Mouse (Mus musculus) lung, embryonic 16.5 days (tissue): ENCODE measurements around the gene Pih1d2. TPM values are rescaled to one million over a fixed set of nuclear protein-coding genes. Genes with fewer than 3 reads are reported as not detected.

Experiments used
- ATAC-seq: fragments of 200-750 bp; cut with Nextera tagmentation; 2 replicates; pipeline ENCODE4 v1.8.0; 2017; ENCODE audit warnings: low read depth, mild to moderate bottlenecking, moderate library complexity
- H3K27ac ChIP-seq: fragments of 300-500 bp; sonication (generic); 2 replicates; pipeline ENCODE4 v1.5.1; 2014; ENCODE audit warnings: mild to moderate bottlenecking, control low read depth, low read length
- H3K27me3 ChIP-seq: fragments of 300-500 bp; sonication (generic); 2 replicates; pipeline ENCODE4 v1.6.1; 2014; ENCODE audit warnings: low read depth, low read length, mixed read lengths; ENCODE audit not compliant: control insufficient read depth, insufficient read depth
- H3K36me3 ChIP-seq: fragments of 300-500 bp; sonication (generic); 2 replicates; pipeline ENCODE4 v1.6.1; 2014; ENCODE audit warnings: low read length; ENCODE audit not compliant: control insufficient read depth, insufficient read depth
- H3K4me1 ChIP-seq: fragments of 300-500 bp; sonication (generic); replicated peaks from 2 replicates; pipeline ENCODE4 v1.6.1; 2014; ENCODE audit warnings: low read length, mixed read lengths; ENCODE audit not compliant: control insufficient read depth, insufficient read depth
- H3K4me2 ChIP-seq: fragments of 300-500 bp; sonication (generic); 2 replicates; pipeline ENCODE4 v1.6.1; 2014; ENCODE audit warnings: low read depth, low read length, control low read depth
- H3K4me3 ChIP-seq: fragments of 300-500 bp; sonication (generic); 2 replicates; pipeline ENCODE4 v1.5.1; 2014; ENCODE audit warnings: mild to moderate bottlenecking, low read length, control low read depth
- H3K9ac ChIP-seq: fragments of 300-500 bp; sonication (generic); 2 replicates; pipeline ENCODE4 v1.6.1; 2014; ENCODE audit warnings: low read length, control low read depth
- H3K9me3 ChIP-seq: fragments of 300-500 bp; sonication (generic); 2 replicates; pipeline ENCODE4 v1.6.1; 2016; ENCODE audit warnings: low read length; ENCODE audit not compliant: control insufficient read depth
- WGBS: fragments of 180-500 bp; shearing (Covaris S2); extraction: QIAGEN DNeasy Blood & Tissue Kit; methylation state at CpG from one replicate; pipeline ENCODE4 v1.1.7; 2014; 5-methylcytosine and 5-hydroxymethylcytosine counted together
- polyA plus RNA-seq: library from polyadenylated mRNA; unstranded; fragments of >200 nt; fragmentation: Nextera tagmentation; extraction: Ambion mirVana; gene quantifications from 2 replicates; pipeline ENCODE4 v1.2.1, GENCODE M21; 2015

The Pih1d2 gene
- polyA plus RNA-seq, 1 experiment from 2014 or later = 8.7 TPM

DNA sequence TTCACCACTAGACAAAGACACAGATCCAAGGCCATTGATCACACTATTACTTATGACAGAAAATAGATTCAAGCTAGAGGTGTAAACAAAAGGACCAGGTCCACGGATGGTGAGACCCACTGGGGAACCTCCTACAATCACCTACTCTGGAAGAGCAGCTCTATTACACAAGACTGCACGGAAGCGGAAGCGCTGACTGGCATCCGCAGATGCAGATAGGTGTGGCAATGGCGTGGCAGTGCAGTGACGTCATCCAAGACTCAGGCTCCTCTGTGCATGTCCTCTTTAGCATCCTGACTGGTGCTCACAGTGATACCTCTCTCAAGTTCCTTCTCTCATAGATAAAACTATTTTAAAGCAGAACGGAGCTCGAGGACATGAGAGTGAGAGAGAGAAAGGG, 24.2 kb upstream of the Pih1d2 start:
- Histone ChIP-seq H3K27ac (no peak overlapping the region), H3K4me3 (no peak overlapping the region), H3K27me3 (no peaks in the 10 kb centered on the region), H3K4me1 (no peaks in the 10 kb centered on the region), H3K36me3 (peaks cover 14% of the 10 kb centered on the region), H3K9me3 (no peaks in the 10 kb centered on the region), H3K4me2 (no peak overlapping the region), H3K9ac (no peak overlapping the region)
- 87% methylated on average over 9 of the region's 9 CpGs for WGBS
- ATAC-seq = no peak

DNA sequence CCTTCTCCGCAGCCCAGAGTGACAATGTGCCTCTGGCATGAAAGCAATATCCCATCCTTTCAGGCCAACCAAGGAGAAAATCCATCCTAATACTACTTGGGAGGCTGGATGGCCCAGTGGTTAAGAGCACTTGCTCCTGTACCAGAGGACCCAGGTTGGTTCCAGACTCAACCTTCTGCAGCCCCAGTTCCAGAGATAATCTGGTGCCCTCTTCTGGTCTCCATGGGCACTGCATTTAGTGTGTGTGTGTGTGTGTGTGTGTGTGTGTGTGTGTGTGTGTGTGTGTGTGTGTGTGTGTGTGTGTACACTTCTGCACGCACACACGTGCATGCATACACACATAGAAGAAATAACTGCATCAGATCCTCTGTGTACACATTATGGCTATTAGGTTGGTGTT, 23.6 kb upstream of the Pih1d2 start:
- Histone ChIP-seq H3K27ac (no peak overlapping the region), H3K4me3 (no peak overlapping the region), H3K9me3 (no peaks in the 10 kb centered on the region), H3K9ac (no peak overlapping the region), H3K4me2 (no peak overlapping the region), H3K36me3 (peaks cover 20% of the 10 kb centered on the region), H3K27me3 (no peaks in the 10 kb centered on the region), H3K4me1 (no peaks in the 10 kb centered on the region)
- WGBS = 79% methylated on average over 3 of the region's 3 CpGs
- no peak; the same call in 1 of the 2 replicates for ATAC-seq

DNA sequence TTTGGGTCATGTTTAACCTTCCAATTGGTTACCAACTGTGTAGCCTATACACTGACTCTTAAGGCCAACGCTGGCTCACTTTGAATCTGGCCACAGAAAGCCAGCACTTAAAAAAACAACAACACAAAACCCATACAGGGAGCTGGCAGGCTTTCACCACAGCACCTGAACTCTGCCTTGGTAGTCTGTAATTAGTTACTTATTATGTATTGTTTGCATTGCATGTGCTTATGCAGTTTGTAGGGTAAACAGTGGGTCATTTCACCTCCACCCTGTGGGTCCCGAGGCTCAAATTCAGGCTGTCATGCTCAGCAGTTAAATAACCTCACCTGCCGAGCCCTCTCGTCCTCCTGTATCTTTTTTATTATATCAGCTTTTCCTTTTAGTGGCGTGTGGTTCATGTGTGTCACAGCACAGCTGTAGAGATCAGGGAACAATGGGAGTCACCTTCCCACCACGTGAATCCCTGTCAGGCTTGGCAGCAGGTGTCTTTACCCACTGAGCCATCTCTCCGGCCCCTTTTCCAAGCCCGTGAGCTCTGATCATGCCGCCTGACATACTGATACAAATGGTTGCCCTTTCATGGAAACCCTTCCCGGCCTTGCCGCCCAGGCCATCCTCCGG, 22.2 kb upstream of the Pih1d2 start:
- Histone ChIP-seq H3K9me3 (no peaks in the 10 kb centered on the region), H3K9ac (no peak overlapping the region), H3K27ac (no peak overlapping the region), H3K4me1 (no peaks in the 10 kb centered on the region), H3K36me3 (peaks cover 27% of the 10 kb centered on the region), H3K4me3 (no peak overlapping the region), H3K27me3 (no peaks in the 10 kb centered on the region), H3K4me2 (no peak overlapping the region)
- WGBS = 61% methylated on average over 12 of the region's 12 CpGs
- ATAC-seq = no peak

DNA sequence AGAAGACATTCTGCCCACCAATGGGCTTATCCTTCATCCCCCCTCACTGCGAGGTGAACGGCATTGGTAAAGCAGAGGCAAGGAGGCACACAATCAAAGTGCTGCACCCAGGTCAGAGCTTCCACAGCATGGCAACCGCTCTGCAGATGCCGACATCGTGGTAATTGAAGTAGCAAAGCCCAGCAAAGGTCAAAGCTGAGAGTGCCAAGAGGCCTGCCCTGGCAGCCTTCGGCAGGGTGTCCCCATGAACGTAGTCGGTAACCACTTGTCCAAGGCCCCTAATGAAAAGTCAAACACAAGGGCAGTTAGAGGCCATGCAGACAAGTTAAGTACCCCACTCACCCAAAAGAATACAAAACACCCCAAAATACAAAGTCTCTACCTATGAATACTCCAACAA, 20.1 kb upstream of the Pih1d2 start:
- no peak for ATAC-seq
- H3K36me3 ChIP-seq = peaks cover 31% of the 10 kb centered on the region

DNA sequence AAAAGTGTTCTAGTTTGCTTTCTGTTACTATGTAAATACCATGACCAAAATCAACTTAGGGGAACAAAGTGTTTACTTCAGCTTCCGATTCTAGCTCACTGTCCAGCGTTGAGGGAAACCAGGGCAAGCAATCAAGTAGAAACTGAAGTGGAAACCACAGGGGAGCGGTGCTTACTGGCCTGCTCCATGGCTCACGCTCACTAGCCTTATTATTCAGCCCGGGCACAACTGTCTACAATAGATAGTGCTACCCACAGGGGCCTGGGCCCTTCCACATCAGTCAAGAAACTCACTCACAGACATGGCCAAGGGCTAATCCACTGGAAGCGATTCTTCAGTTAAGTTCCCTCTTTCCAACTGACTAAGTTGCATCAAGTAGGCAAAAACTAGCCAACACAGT, 15.6 kb upstream of the Pih1d2 start:
- no peak overlapping the region for H3K9ac ChIP-seq
- no peak overlapping the region for H3K27ac ChIP-seq
- H3K27me3 ChIP-seq = no peaks in the 10 kb centered on the region
- peaks cover 18% of the 10 kb centered on the region for H3K4me1 ChIP-seq
- H3K4me2 ChIP-seq = no peak overlapping the region
- no peak for ATAC-seq
- no peak overlapping the region for H3K4me3 ChIP-seq
- peaks cover 32% of the 10 kb centered on the region for H3K36me3 ChIP-seq
- H3K9me3 ChIP-seq = no peaks in the 10 kb centered on the region
- 81% methylated on average over 6 of the region's 6 CpGs for WGBS

More for the DNA sequence above, 20.1 kb upstream of the Pih1d2 start:
- no peak overlapping the region for H3K4me2 ChIP-seq
- H3K4me1 ChIP-seq = peaks cover under 1% of the 10 kb centered on the region; the same call in 1 of the 2 replicates
- no peaks in the 10 kb centered on the region for H3K27me3 ChIP-seq
- H3K4me3 ChIP-seq = no peak overlapping the region
- no peak overlapping the region for H3K27ac ChIP-seq
- WGBS = 88% methylated on average over 8 of the region's 8 CpGs
- H3K9me3 ChIP-seq = no peaks in the 10 kb centered on the region
- no peak overlapping the region for H3K9ac ChIP-seq

DNA sequence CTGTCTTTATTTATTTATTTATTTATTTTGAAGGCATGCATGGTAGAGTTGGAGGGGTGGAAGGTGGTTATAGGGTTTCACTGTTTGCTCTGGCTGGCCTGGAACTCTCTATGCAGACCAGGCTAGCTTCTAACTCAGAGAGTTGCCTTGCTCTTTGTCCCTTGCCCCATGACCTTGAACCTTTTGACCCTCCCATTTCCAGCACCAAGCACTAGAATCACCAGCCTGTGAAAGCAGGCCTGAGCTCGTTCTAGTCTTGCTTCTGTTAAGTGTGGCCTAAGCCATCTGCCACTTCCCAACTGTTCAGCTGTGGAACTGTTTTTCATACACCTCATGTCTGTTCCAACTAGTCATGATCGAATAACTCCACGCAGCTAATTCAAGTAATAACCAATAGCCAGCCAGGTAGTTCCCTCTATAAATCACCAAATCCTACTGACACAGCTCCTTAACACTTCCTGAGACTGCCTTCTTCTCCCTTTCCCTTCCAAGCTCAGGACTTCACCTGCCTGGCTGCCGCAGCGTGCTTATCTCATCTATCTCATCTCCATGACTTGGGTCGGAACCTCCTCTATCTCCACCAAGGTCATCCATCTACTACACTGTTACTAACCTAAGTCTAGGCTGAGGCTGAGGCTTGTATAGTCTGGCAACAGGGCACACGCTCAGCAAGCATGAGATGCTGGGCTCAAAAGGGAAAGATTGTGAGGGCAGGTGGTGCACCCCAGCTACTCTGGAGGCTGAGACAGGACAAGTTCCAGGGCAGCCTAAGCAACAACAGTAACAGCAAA, 14.9 kb upstream of the Pih1d2 start:
- peak overlapping the region; percentile 90 for H3K4me3 ChIP-seq
- ATAC-seq = no peak
- H3K4me1 ChIP-seq = peaks cover 18% of the 10 kb centered on the region
- no peak overlapping the region for H3K27ac ChIP-seq
- H3K27me3 ChIP-seq = no peaks in the 10 kb centered on the region
- H3K4me2 ChIP-seq = peak overlapping the region; percentile 92
- no peak overlapping the region for H3K9ac ChIP-seq
- WGBS = 86% methylated on average over 7 of the region's 7 CpGs
- H3K36me3 ChIP-seq = peaks cover 26% of the 10 kb centered on the region
- no peaks in the 10 kb centered on the region for H3K9me3 ChIP-seq

DNA sequence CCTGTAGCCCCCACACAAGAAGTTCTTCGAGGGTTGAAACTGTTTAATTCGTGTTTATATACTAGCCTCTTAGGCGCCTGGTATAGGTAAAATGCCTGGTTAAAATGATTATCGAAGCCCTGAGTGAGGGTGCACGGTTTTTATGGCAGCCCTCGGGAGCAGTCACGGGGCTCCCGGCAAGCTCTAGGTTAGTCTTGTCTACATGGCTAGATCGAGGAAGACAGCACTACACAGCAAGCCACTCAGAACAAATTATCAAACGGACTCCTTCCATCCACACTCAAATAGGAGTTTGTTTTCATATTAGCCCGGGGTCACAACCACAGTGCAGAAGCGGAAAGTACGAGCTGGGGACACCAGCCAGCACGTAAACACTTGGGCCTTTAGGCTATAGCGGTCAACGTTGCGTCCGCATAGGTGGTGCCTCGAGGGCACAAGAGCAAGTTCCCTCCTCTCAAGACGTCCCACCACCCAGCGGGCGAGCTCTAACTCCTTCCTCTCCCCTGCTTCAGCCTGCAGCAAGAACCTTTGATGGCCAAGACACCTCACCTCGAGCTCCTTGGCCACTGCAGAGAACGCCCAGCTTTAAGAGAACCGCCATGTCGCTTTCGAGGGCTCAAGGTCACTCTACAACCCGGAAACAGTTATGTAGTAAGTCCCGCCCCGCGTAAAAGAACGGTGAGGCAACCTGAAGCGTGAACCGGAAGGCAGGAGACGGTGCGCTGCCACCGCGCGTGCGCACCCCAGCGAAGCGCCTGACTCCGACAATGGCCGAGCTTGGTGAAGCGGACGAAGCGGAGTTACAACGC, 13.7 kb upstream of the Pih1d2 start, which contains the start of the genes Sdhd and Timm8b:
Gene Sdhd, minus strand, starts transcription at position 624 of the 809 bp plus-strand sequence.
Gene Timm8b, plus strand, starts transcription at position 722 of the 809 bp plus-strand sequence.
- peak; percentile 99 for ATAC-seq
- WGBS = under 1% methylated on average over 48 of the region's 48 CpGs
- no peaks in the 10 kb centered on the region for H3K27me3 ChIP-seq
- H3K36me3 ChIP-seq = peaks cover 24% of the 10 kb centered on the region
- peak within 1 kb of the TSS; percentile 86 for H3K27ac ChIP-seq
- H3K4me1 ChIP-seq = peaks cover 18% of the 10 kb centered on the region
- peak within 1 kb of the TSS; percentile 79 for H3K9ac ChIP-seq
- peak within 1 kb of the TSS; percentile 90 for H3K4me3 ChIP-seq
- H3K4me2 ChIP-seq = peak within 1 kb of the TSS; percentile 92
- H3K9me3 ChIP-seq = no peaks in the 10 kb centered on the region

DNA sequence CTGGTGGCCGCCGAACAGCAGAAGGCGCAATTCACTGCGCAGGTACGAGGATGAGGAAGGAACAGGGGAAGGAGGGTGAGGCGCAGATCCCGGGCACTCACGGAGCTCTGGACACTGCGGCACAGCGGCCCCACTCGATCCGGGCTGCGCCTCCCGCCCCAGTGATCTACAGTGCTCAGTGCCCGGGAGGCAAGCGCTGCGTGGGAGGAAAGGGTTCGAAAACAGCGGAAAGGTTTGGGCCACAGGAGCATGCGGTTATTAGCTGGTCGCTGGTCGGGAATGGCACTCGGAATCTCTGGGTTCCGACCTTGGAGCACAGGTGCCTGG, 13.2 kb upstream of the Pih1d2 start:
- WGBS = 0% methylated on average over 24 of the region's 24 CpGs
- H3K4me3 ChIP-seq = peak overlapping the region; percentile 90
- H3K27ac ChIP-seq = peak overlapping the region; percentile 86
- H3K9ac ChIP-seq = peak overlapping the region; percentile 79
- peaks cover 18% of the 10 kb centered on the region for H3K4me1 ChIP-seq
- no peaks in the 10 kb centered on the region for H3K9me3 ChIP-seq
- H3K4me2 ChIP-seq = peak overlapping the region; percentile 92
- peak; percentile 82 for ATAC-seq
- H3K27me3 ChIP-seq = no peaks in the 10 kb centered on the region
- H3K36me3 ChIP-seq = peaks cover 20% of the 10 kb centered on the region

DNA sequence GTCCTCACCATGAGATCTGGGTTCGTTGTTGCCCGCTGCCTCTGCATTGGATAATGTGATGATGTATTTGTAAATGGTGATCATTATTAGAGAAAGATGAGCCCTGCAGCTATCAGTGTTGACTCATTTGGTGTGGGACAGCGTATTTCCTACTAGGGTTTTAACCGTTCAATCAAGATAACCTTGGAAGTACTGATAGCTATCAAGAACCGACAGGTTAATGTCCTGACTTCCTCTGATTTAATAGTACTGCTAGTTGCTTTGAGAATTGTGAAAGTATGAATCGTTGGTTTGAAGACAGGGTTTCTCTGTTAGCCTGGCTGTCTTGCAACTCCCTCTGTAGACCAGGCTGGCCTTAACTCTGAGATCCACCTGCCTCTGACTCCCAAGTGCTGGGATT, 12.8 kb upstream of the Pih1d2 start:
- WGBS = 2% methylated on average over 6 of the region's 6 CpGs

More for the DNA sequence above, 12.8 kb upstream of the Pih1d2 start:
- no peak for ATAC-seq
- Histone ChIP-seq H3K4me2 (peak overlapping the region; percentile 92), H3K9me3 (no peaks in the 10 kb centered on the region), H3K27ac (peak overlapping the region; percentile 86), H3K36me3 (peaks cover 22% of the 10 kb centered on the region), H3K27me3 (no peaks in the 10 kb centered on the region), H3K4me1 (peaks cover 18% of the 10 kb centered on the region), H3K4me3 (peak overlapping the region; percentile 90), H3K9ac (peak overlapping the region; percentile 79)
